In genomic region chr9:100522029-100522428, GRCm38 (mm10) we compare ENCODE assay signal across 29 mouse cellular contexts. TPM values are rescaled to one million over a fixed set of nuclear protein-coding genes. Genes with fewer than 3 reads are reported as not detected.
DNase-seq lines count a peak whose midpoint lies in the region; ATAC-seq lines count a peak whose summit lies in the region.
"Had no signal": no experiment of that assay in that cellular context is flagged by ENCODE, and none has a peak within 500 bp of the region (broad histone marks: within the 10 kb centered on the region; RNA-seq: fewer than 3 reads in every experiment).

No protein-coding gene starts in this region.

- H3K4me1 ChIP-seq in limb, embryonic 10.5 days: no peaks in the 10 kb centered on the region
- H3K4me1 ChIP-seq: embryonic facial prominence, embryonic 13.5 days; neural tube, embryonic 15.5 days had no signal

- H3K4me3 ChIP-seq in limb, embryonic 10.5 days: no peak overlapping the region
- H3K4me3 ChIP-seq: embryonic facial prominence, embryonic 13.5 days; forebrain, embryonic 10.5 days; layer of hippocampus, adult 2 months; left cerebral cortex, adult 2 months; liver, embryonic 12.5 days; neural tube, embryonic 15.5 days had no signal

- H3K36me3 ChIP-seq in limb, embryonic 10.5 days: no peaks in the 10 kb centered on the region
- H3K36me3 ChIP-seq: embryonic facial prominence, embryonic 13.5 days; forebrain, embryonic 10.5 days; liver, embryonic 12.5 days; neural tube, embryonic 15.5 days had no signal

- H3K9me3 ChIP-seq in limb, embryonic 10.5 days (replicated peaks): no peaks in the 10 kb centered on the region
- H3K9me3 ChIP-seq: embryonic facial prominence, embryonic 13.5 days; forebrain, embryonic 10.5 days; liver, embryonic 12.5 days; neural tube, embryonic 15.5 days had no signal

- DNase-seq in CD4-positive helper T cell, adult 2 months (ENCODE audit: low read depth, low spot score): peak; percentile 62
- DNase-seq in naive thymus-derived CD4-positive, alpha-beta T cell, adult 2 months (ENCODE audit: low read depth): peak; percentile 65
- no peak for DNase-seq in left cerebral cortex, postnatal 36 days (ENCODE audit: low spot score in 2 of 2)
- no peak for DNase-seq in limb, embryonic 10.5 days (ENCODE audit: low spot score)
- DNase-seq: adrenal gland, postnatal 10 days; cerebellum, adult 11 months; cerebellum, adult 9-10 months; heart, postnatal 36 days; kidney, adult 2 months; kidney, postnatal 36 days; liver, postnatal 0 days; lung, postnatal 4 days; midbrain, embryonic 14.5 days; retina, postnatal 1 day; right cerebral cortex, postnatal 14 days; thymus, postnatal 36 days had no signal

- ATAC-seq in CD4-positive, CD25-positive, alpha-beta regulatory T cell, adult 4 months: peak; percentile 95
- 0 out of 2 replicates have a peak, but pooled peaks have one; percentile 28 for ATAC-seq in common myeloid progenitor, adult 5-6 weeks (replicated peaks; ENCODE audit: low read depth, poor library complexity, severe bottlenecking)
- ATAC-seq: forebrain, embryonic 16.5 days; liver, embryonic 12.5 days; liver, postnatal 0 days had no signal

- 75% methylated on average over 2 of the region's 2 CpGs for WGBS in limb, embryonic 10.5 days

- intact Hi-C loops in left cerebral cortex, postnatal 36 days (cut with DNase I): no loop called here

- no peaks in the 10 kb centered on the region for H3K27me3 ChIP-seq in limb, embryonic 10.5 days (ENCODE audit: low read depth, poor library complexity, severe bottlenecking)
- H3K27me3 ChIP-seq: embryonic facial prominence, embryonic 13.5 days; liver, embryonic 12.5 days; neural tube, embryonic 15.5 days had no signal

- H3K27ac ChIP-seq in limb, embryonic 10.5 days: no peak overlapping the region
- H3K27ac ChIP-seq: embryonic facial prominence, embryonic 13.5 days; forebrain, embryonic 10.5 days; hindbrain, embryonic 14.5 days; layer of hippocampus, adult 2 months; left cerebral cortex, adult 2 months; liver, embryonic 12.5 days; neural tube, embryonic 15.5 days had no signal

RNA-seq across cellular contexts. Expression of gene Nck1, which starts 23.9 kb away (rescaled TPM):
- polyA plus RNA-seq in CD4-positive, CD25-positive, alpha-beta regulatory T cell, adult 4 months (2017; shearing (Covaris generic)): 10 to 100 TPM; 67.2 to 87.4 TPM
- total RNA-seq in common myeloid progenitor, adult 5-6 weeks (2017): 22.9 and 39.1 TPM in 2 replicates
- total RNA-seq in left cerebral cortex, postnatal 36 days (2021): 10 to 100 TPM; 31.1 to 35.0 TPM
- 62.5 and 66.3 TPM in 2 replicates for polyA plus RNA-seq in limb, embryonic 10.5 days (2016; fragmentation: Nextera tagmentation; extraction: Ambion mirVana)

RNA-seq across cellular contexts. Expression of gene Il20rb, which starts 35.4 kb away (rescaled TPM):
- 1 to 10 TPM; 1.0 to 2.7 TPM for polyA plus RNA-seq in CD4-positive, CD25-positive, alpha-beta regulatory T cell, adult 4 months (2017; shearing (Covaris generic))
- 1.6 and 2.3 TPM in 2 replicates for total RNA-seq in common myeloid progenitor, adult 5-6 weeks (2017)
- total RNA-seq in left cerebral cortex, postnatal 36 days (2021): 1 to 10 TPM in 1 of 2 experiments, under 1 TPM in 1; 0.25 to 1.1 TPM
- 1.5 and 1.6 TPM in 2 replicates for polyA plus RNA-seq in limb, embryonic 10.5 days (2016; fragmentation: Nextera tagmentation; extraction: Ambion mirVana)

RNA-seq across cellular contexts. Expression of gene Slc35g2, which starts 48.9 kb away (rescaled TPM):
- polyA plus RNA-seq in CD4-positive, CD25-positive, alpha-beta regulatory T cell, adult 4 months (2017; shearing (Covaris generic)): 1 to 10 TPM; 1.0 to 1.1 TPM
- not detected in 2 replicates for total RNA-seq in common myeloid progenitor, adult 5-6 weeks (2017)
- 10 to 100 TPM; 18.7 to 19.2 TPM for total RNA-seq in left cerebral cortex, postnatal 36 days (2021)
- polyA plus RNA-seq in limb, embryonic 10.5 days (2016; fragmentation: Nextera tagmentation; extraction: Ambion mirVana): 1.6 and 3.4 TPM in 2 replicates
- total RNA-seq: megakaryocyte-erythroid progenitor cell, adult 5-6 weeks; monocyte, adult 5-6 weeks had no signal
- polyA plus RNA-seq: C2C12 had no signal

Comparison
In these comparisons a context has a peak if more than half of its experiments do, and no peak if none do; other contexts are left out.
1. DNase-seq: peak in CD4-positive helper T cell, adult 2 months (single experiment) and naive thymus-derived CD4-positive, alpha-beta T cell, adult 2 months (single experiment); none in left cerebral cortex, postnatal 36 days (0 of 2) and limb, embryonic 10.5 days (single experiment).
2. RNA of gene Slc35g2, which starts 48.9 kb away (total RNA-seq): 18.7 to 19.2 TPM in left cerebral cortex, postnatal 36 days; not detected in common myeloid progenitor, adult 5-6 weeks; every median in the first group is over 10 times any median in the second.